Mouse (Mus musculus) G1E (cell line): Measurements from ENCODE around the gene Adipor2.

ENCODE experiments used
- CTCF ChIP-seq: IDR thresholded peaks from 2 replicates; pipeline ENCODE4 v1.5.1; 2012; ENCODE audit warnings: low read depth, low read length, inconsistent platforms, mixed read lengths
- POLR2AphosphoS5 ChIP-seq: IDR thresholded peaks from 2 replicates; pipeline ENCODE4 v1.6.1; 2012; ENCODE audit warnings: low read depth, low read length, inconsistent platforms; ENCODE audit not compliant: insufficient replicate concordance

- no peak for TF ChIP-seq CTCF
- no peak for TF ChIP-seq POLR2AphosphoS5
Measured at GRCm38 (mm10) chr6:119434394-119434793, 16.9 kb upstream of the Adipor2 start.
